Mouse (Mus musculus) spleen, adult 2 months (tissue): Measurements from ENCODE around the gene Igfbp2.

ENCODE experiments used
- CTCF ChIP-seq: fragments of 200-500 bp; IDR thresholded peaks from 2 replicates; pipeline ENCODE4 v1.5.1; 2011; ENCODE audit warnings: mild to moderate bottlenecking, inconsistent platforms; ENCODE audit not compliant: insufficient read depth, insufficient read length, insufficient replicate concordance; ENCODE audit errors: extremely low read depth
- POLR2A ChIP-seq: fragments of 200-500 bp; IDR thresholded peaks from 2 replicates; pipeline ENCODE4 v1.6.1; 2011; ENCODE audit warnings: low read depth, low read length, inconsistent platforms

DNA sequence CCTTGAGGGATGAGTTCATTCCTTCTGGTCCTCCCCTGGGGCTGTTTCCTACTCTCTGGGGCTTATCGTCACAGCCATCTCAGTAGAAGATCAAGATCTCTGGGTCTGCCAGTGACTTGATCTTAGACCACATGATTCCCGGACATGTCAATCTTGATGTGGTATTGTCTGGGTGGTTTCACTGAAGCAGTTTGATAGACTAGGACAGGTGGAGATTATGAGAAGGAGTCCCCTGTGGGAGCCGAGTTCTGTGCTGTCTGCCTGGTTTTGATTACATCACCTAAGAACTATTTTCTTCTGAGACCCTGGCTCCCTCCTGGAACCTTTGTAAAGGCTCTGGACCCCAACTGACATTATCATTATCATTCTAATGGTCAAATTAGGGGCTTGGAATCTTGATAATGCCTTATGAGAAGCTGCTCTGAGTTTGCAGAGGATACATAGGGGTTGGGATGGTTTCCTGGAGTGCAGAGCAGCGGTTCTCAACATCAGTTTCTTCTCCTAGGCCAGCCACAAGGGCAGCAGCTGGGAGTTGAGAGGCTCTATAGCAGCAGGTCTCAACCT, 27.1 kb upstream of the Igfbp2 start:
- TF ChIP-seq CTCF = no peak
- TF ChIP-seq POLR2A = no peak
